Mouse (Mus musculus) neural tube, embryonic 15.5 days (tissue): ENCODE results near the gene Cenpb. TPM values are rescaled to one million over a fixed set of nuclear protein-coding genes. Genes with fewer than 3 reads are reported as not detected.

Experiments
- ATAC-seq: fragments of 200-750 bp; cut with Nextera tagmentation; 2 replicates; pipeline ENCODE4 v1.8.0; 2017; ENCODE audit warnings: mild to moderate bottlenecking, moderate TSS enrichment, moderate library complexity; ENCODE audit not compliant: low FRiP score
- H3K27ac ChIP-seq: fragments of 300-500 bp; sonication (generic); replicated peaks from 2 replicates; pipeline ENCODE4 v1.5.1; 2015; ENCODE audit warnings: mild to moderate bottlenecking, inconsistent platforms
- H3K27me3 ChIP-seq: fragments of 300-500 bp; sonication (generic); replicated peaks from 2 replicates; pipeline ENCODE4 v1.6.1; 2015; ENCODE audit warnings: inconsistent platforms
- H3K36me3 ChIP-seq: fragments of 300-500 bp; sonication (generic); 2 replicates; pipeline ENCODE4 v1.6.1; 2015; ENCODE audit warnings: inconsistent platforms
- H3K4me1 ChIP-seq: fragments of 300-500 bp; sonication (generic); 2 replicates; pipeline ENCODE4 v1.6.1; 2015; ENCODE audit warnings: inconsistent platforms
- H3K4me2 ChIP-seq: fragments of 300-500 bp; sonication (generic); 2 replicates; pipeline ENCODE4 v1.6.1; 2015; ENCODE audit warnings: inconsistent platforms, mild to moderate bottlenecking, moderate library complexity
- H3K4me3 ChIP-seq: fragments of 300-500 bp; sonication (generic); replicated peaks from 2 replicates; pipeline ENCODE4 v1.5.1; 2015; ENCODE audit warnings: mild to moderate bottlenecking, inconsistent platforms
- H3K9ac ChIP-seq: fragments of 300-500 bp; sonication (generic); replicated peaks from 2 replicates; pipeline ENCODE4 v1.6.1; 2015; ENCODE audit warnings: mild to moderate bottlenecking, inconsistent platforms
- H3K9me3 ChIP-seq: fragments of 300-500 bp; sonication (generic); replicated peaks from 2 replicates; pipeline ENCODE4 v1.6.1; 2016; ENCODE audit warnings: inconsistent platforms
- WGBS: fragments of 180-500 bp; shearing (Covaris S2); methylation state at CpG from one replicate; pipeline ENCODE4 v1.1.7; 2015; ENCODE audit warnings: mixed read lengths; 5-methylcytosine and 5-hydroxymethylcytosine counted together
- polyA plus RNA-seq: library from polyadenylated mRNA; unstranded; fragments of >200 nt; fragmentation: Nextera tagmentation; extraction: Ambion mirVana; gene quantifications from 2 replicates; pipeline ENCODE4 v1.2.1, GENCODE M21; 2015

Cenpb gene
- polyA plus RNA-seq, 1 experiment from 2014 or later, result 12.6 TPM

DNA sequence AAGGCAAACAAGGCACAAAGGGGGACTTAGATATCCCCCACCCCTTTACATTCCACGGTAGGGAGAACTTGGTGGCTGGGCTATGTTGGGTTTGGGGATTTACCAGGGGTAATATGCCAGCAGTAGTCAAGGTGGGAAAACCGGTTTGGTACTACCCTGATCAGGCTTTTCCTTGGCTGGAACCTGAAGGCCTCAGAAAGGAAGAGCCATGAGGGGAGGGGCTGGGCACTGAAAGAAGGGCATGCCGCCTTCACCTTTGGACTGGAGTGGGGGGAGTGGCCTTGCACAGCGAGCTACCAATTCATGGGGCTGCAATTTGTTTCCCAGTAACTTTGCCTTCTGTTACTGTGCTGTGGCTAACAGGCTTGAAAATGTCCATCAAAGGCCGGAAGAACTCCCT is 3.4 kb downstream of the Cenpb start:
- Histone ChIP-seq H3K9ac (no peak overlapping the region), H3K4me2 (peak overlapping the region; percentile 98), H3K27ac (no peak overlapping the region), H3K4me3 (no peak overlapping the region), H3K4me1 (peaks cover 63% of the 10 kb centered on the region), H3K27me3 (peaks cover 21% of the 10 kb centered on the region), H3K36me3 (peaks cover 5% of the 10 kb centered on the region; the same call in 1 of the 2 replicates), H3K9me3 (no peaks in the 10 kb centered on the region)
- WGBS, result 57% methylated on average over 5 of the region's 5 CpGs
- no peak for ATAC-seq

DNA sequence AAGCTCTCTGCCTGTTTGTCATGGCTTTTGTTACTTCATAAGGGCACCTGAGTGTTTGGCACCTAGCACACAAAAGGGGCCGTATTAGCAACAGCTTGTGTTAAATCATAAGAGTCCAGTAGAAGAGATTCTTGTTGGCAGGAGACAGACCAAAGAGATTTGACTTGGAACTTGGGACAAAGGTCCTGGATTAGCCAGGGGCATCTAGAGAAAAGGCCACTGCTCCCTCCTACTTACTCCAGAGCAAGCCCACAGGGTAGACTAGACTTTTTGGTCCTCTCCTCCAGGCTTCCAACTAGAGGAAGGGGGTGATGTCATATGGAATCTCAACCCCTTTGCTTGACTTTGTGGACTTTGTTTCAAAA is 3.9 kb downstream of the Cenpb start:
- Histone ChIP-seq H3K27ac (no peak overlapping the region), H3K9me3 (no peaks in the 10 kb centered on the region), H3K27me3 (peaks cover 26% of the 10 kb centered on the region), H3K4me2 (no peak overlapping the region), H3K4me1 (peaks cover 68% of the 10 kb centered on the region), H3K4me3 (no peak overlapping the region), H3K9ac (no peak overlapping the region), H3K36me3 (peaks cover 5% of the 10 kb centered on the region; the same call in 1 of the 2 replicates)
- ATAC-seq, result no peak
- WGBS, result 86% methylated on average over 1 of the region's 1 CpGs

DNA sequence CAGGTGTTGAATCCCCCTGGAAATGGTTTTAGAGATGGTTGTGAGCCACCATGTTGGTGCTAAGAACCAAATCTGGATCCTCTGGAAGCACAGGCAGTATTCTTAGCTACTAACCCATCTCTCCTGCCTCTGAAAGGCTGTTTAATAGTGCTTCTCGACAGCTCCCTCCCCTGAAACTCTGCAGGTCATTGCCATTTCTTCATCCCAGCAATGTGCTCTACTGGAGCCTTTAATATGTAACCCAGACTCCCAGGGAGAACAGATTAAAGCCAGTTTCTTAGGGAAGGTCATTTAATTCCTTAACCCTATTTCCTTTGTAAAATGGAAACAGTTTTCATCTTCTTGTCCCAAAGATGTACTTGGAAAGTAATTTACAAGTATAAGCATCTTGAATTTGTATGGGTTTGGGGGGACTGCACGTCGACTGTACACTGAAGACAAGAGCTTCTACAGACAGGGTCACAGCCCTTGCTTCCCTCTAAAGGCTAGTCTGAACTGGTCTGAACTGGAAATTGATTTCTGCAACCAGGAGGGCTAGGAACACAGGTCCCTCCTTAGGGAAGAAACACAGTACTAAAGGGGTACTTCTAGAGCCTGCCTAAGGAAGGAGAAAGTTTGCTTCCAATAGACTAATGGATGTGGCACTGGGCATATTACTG is 4.5 kb downstream of the Cenpb start:
- Histone ChIP-seq H3K4me2 (peak overlapping the region; percentile 85; the same call in 1 of the 2 replicates), H3K27ac (no peak overlapping the region), H3K9ac (no peak overlapping the region), H3K4me3 (no peak overlapping the region), H3K36me3 (peaks cover 5% of the 10 kb centered on the region; the same call in 1 of the 2 replicates), H3K9me3 (no peaks in the 10 kb centered on the region), H3K27me3 (peaks cover 31% of the 10 kb centered on the region), H3K4me1 (peaks cover 70% of the 10 kb centered on the region)
- WGBS, result 65% methylated on average over 3 of the region's 3 CpGs
- no peak for ATAC-seq

DNA sequence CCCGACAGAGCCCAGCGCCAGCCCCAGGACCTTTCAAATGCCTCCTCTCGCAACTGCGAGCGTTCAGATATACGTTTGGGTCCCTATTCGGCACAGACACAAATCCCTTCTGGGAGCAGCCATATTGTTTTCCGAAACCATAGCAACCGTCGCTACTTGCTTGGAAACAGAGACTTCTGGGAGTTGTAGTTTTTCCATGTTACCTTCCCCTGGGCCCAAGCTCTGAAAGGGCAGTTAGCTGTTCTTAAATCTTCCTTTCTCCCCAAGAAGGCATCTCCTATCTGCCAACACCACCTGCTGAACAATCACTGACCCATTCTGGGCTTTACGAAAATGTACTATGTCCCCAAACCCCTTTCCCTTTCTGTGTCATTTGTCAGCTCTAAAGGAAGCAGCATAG is 5.2 kb downstream of the Cenpb start:
- 6% methylated on average over 11 of the region's 11 CpGs for WGBS

DNA sequence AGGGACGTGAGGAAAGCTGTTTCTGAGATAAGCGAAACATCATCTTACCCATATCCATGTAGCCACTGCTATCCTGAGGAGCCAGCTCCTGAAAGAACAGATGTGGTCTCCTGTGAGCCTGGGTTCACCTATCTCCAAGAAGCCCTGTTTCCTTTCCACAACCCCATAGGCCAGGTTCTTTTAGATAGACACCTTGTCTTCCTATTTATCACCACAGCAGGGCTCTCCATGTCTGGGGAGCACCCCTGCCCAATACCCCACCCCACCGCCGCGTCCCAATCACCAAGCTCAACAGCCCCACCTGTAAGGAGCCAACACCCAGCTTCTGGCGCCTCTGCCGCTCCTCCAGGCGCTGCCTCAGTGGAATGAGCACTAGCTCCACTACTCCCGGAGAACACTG is 7.5 kb downstream of the Cenpb start:
- peaks cover 3% of the 10 kb centered on the region; the same call in 1 of the 2 replicates for H3K36me3 ChIP-seq
- 59% methylated on average over 9 of the region's 9 CpGs for WGBS
- peaks cover 50% of the 10 kb centered on the region for H3K4me1 ChIP-seq
- no peaks in the 10 kb centered on the region for H3K9me3 ChIP-seq
- ATAC-seq, result no peak
- H3K9ac ChIP-seq, result no peak overlapping the region
- H3K4me2 ChIP-seq, result no peak overlapping the region
- no peak overlapping the region for H3K4me3 ChIP-seq
- peaks cover 33% of the 10 kb centered on the region for H3K27me3 ChIP-seq
- no peak overlapping the region for H3K27ac ChIP-seq

More for the DNA sequence above, 5.2 kb downstream of the Cenpb start:
- H3K27me3 ChIP-seq, result peaks cover 33% of the 10 kb centered on the region
- peaks cover 5% of the 10 kb centered on the region; the same call in 1 of the 2 replicates for H3K36me3 ChIP-seq
- no peak overlapping the region for H3K27ac ChIP-seq
- peaks cover 70% of the 10 kb centered on the region for H3K4me1 ChIP-seq
- no peaks in the 10 kb centered on the region for H3K9me3 ChIP-seq
- H3K4me3 ChIP-seq, result peak overlapping the region; percentile 44
- peak overlapping the region; percentile 85 for H3K4me2 ChIP-seq
- H3K9ac ChIP-seq, result peak overlapping the region; percentile 47
- peak; percentile 64 for ATAC-seq

DNA sequence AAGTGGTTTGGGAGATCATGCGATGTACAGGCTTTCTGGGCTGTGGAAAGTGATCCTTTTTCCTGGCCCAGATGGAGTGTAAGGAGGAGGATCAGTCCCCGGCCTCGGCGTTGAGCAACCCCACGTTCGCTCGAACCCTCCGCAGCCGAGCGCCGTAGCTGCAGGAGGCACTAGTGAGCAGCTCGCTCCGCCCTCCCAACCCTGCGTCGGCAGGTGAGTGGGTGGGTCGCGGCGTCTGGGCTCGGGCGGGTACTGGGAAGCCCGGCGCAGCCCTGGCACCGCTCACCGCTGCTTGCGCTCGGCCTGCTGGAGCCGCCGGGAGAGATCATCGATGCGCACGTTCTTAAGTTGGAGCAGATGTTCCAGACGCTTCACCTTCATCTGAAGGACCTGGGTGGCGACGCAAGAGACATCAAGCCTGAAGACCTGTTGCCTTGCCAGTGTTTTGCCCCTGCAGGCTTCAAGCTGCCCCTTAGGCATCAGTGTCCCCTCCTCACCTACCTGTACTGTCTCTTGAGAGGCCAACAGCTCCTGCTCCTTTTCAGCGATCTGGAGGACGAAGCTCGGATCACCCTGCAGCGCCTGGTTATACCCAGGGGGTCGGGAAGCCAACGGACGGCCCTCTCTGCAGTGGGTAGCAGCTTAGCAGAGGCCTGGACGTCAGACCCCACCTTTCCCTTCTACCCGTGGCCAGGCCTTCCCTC is 8.3 kb downstream of the Cenpb start:
- Histone ChIP-seq H3K36me3 (no peaks in the 10 kb centered on the region; the same call in 1 of the 2 replicates), H3K4me3 (peak overlapping the region; percentile 14), H3K9me3 (no peaks in the 10 kb centered on the region), H3K27ac (no peak overlapping the region), H3K4me1 (peaks cover 42% of the 10 kb centered on the region), H3K4me2 (peak overlapping the region; percentile 48), H3K27me3 (peaks cover 33% of the 10 kb centered on the region), H3K9ac (no peak overlapping the region)
- WGBS, result 10% methylated on average over 43 of the region's 43 CpGs
- no peak for ATAC-seq

DNA sequence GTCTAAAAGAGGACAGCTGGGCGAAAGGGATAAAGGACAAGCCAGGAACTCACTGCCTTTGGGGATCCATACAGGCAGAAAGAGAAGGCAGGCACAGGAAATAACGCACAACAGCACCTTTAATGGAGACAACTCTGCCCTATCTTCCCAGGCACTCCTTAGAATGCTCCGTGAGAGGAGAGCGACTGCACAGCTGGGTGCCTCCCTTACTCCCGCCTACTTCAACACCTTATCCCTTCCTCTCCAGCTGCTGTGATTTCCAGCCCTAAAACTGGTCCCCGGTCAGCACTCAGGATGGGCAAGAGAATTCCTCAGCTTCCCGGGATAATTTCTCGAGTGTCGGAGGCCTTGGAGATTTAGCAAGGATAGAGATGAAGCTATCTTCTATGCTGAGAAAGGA is 8.9 kb downstream of the Cenpb start:
- Histone ChIP-seq H3K4me1 (peaks cover 36% of the 10 kb centered on the region), H3K4me3 (peak overlapping the region; percentile 14; the same call in 1 of the 2 replicates), H3K9me3 (no peaks in the 10 kb centered on the region), H3K27me3 (peaks cover 33% of the 10 kb centered on the region), H3K4me2 (peak overlapping the region; percentile 48; the same call in 1 of the 2 replicates), H3K9ac (no peak overlapping the region), H3K27ac (no peak overlapping the region), H3K36me3 (no peaks in the 10 kb centered on the region; the same call in 1 of the 2 replicates)
- 22% methylated on average over 9 of the region's 9 CpGs for WGBS
- no peak for ATAC-seq

DNA sequence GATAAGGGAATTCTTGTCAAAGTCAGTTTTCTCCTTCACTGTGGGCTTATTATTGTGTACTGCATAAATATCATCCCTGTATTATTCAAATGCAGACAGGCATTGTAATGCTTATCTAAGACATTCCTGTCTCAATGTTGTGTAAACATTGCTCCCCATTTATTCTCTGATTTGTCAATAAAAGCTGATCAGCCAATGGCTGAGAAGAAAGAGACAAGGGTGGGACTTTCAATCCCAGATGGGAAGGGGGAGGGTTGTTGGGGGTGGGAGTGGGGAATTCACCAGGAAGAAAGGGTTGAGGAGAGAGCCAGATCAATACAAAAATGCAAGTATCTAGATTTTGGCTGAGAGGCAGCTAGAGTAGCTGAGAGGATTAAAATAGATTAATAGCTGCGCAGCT is 11.0 kb downstream of the Cenpb start:
- no peak overlapping the region for H3K27ac ChIP-seq
- ATAC-seq, result no peak
- H3K4me2 ChIP-seq, result no peak overlapping the region
- H3K9ac ChIP-seq, result no peak overlapping the region
- H3K4me1 ChIP-seq, result peaks cover 17% of the 10 kb centered on the region
- H3K36me3 ChIP-seq, result no peaks in the 10 kb centered on the region; the same call in 1 of the 2 replicates
- no peaks in the 10 kb centered on the region; the same call in 1 of the 2 replicates for H3K9me3 ChIP-seq
- peaks cover 33% of the 10 kb centered on the region for H3K27me3 ChIP-seq
- 62% methylated on average over 1 of the region's 1 CpGs for WGBS
- no peak overlapping the region for H3K4me3 ChIP-seq

DNA sequence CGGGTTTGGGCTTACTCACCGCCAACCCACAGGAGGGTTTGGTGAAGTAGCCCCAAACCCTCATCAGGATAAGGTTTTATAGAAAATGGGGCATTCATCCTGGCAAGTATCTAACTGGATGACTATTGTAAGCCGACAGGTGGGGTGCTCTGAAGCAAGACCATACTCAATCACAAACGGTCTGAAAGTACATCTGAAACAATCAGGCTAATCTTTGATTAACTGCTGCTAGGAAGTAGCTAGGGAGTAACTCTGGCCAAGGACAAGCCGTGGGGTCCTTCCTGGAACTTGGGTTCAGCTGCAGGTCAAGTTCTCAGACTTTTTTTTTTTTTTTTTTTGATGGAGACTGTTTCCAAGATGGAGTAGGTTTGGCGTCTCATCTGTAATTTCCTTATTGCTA is 11.9 kb downstream of the Cenpb start:
- Histone ChIP-seq H3K4me3 (no peak overlapping the region), H3K27me3 (peaks cover 27% of the 10 kb centered on the region), H3K36me3 (no peaks in the 10 kb centered on the region; the same call in 1 of the 2 replicates), H3K27ac (no peak overlapping the region), H3K9me3 (no peaks in the 10 kb centered on the region; the same call in 1 of the 2 replicates), H3K4me2 (no peak overlapping the region), H3K4me1 (peaks cover 11% of the 10 kb centered on the region), H3K9ac (no peak overlapping the region)
- 85% methylated on average over 6 of the region's 6 CpGs for WGBS
- no peak for ATAC-seq

DNA sequence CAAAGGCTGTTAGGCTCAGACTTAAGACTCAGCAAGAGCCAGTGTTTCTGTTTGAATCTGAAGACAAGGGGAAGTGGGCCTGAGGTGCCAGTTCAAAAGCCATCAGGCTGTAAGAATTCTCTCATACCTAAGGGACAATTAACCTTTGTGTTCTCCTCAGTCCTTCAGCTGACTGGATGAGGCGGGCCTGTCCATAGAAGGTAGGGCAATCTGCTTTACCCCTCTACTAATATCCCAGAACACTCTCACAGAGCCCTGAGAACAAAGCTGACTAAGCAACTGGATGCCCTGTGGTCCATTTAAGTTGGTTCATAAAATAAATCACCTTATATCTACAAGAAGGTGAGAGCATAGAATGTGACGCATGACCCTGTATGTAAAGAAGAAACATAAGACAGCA is 13.7 kb downstream of the Cenpb start:
- no peaks in the 10 kb centered on the region for H3K36me3 ChIP-seq
- no peak overlapping the region for H3K27ac ChIP-seq
- peaks cover 6% of the 10 kb centered on the region for H3K4me1 ChIP-seq
- H3K4me2 ChIP-seq, result no peak overlapping the region
- peaks cover 9% of the 10 kb centered on the region; the same call in 1 of the 2 replicates for H3K27me3 ChIP-seq
- H3K4me3 ChIP-seq, result no peak overlapping the region
- no peaks in the 10 kb centered on the region; the same call in 1 of the 2 replicates for H3K9me3 ChIP-seq
- ATAC-seq, result no peak
- 70% methylated on average over 2 of the region's 2 CpGs for WGBS
- no peak overlapping the region for H3K9ac ChIP-seq

DNA sequence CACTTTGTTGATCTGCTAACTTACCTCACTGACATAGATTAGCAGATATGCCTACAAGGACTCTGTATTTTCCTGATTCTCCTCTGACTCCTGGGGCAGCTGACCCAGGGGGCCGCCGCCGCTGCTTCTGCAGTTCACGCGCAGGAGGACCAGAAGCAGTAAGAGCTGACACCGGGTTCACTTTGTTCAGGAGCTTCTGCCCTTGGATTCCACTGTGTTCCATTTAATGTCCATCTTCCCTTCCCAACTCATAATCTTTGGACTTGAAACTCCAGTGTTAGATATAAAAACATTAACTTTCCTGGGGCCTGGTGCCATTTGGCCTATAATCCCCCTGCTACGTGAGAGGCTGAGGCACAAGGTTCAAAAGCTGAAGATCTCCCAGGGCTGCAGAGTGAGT is 15.9 kb downstream of the Cenpb start:
- H3K4me3 ChIP-seq, result no peak overlapping the region
- no peak overlapping the region for H3K9ac ChIP-seq
- no peaks in the 10 kb centered on the region for H3K27me3 ChIP-seq
- peaks cover 13% of the 10 kb centered on the region for H3K4me1 ChIP-seq
- no peak for ATAC-seq
- no peaks in the 10 kb centered on the region for H3K36me3 ChIP-seq
- H3K4me2 ChIP-seq, result no peak overlapping the region
- WGBS, result 81% methylated on average over 7 of the region's 7 CpGs
- no peaks in the 10 kb centered on the region; the same call in 1 of the 2 replicates for H3K9me3 ChIP-seq
- H3K27ac ChIP-seq, result no peak overlapping the region

DNA sequence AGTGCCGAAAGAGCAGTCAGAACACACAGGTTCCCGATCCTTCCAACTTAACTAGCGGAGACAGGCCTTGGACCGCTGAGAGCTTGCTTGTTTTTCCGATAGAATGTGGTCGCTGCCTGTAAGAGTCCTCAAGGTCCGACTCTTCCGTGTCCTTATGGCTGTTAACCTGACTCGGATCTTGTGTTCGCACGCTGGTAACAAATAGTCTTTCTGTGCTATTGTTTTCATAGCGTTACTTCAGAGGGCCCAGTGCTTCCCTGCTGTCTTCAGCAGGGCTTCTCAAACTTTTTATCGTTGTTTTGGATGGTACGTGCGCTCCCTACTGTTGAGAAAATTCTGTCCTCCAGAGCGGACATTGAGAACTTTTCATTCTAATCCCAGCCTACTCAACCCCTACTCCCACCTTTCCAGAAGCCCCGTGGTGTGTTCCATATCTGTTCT is 19.2 kb downstream of the Cenpb start:
- Histone ChIP-seq H3K9me3 (no peaks in the 10 kb centered on the region; the same call in 1 of the 2 replicates), H3K9ac (peak overlapping the region; percentile 73), H3K4me1 (peaks cover 39% of the 10 kb centered on the region), H3K27ac (peak overlapping the region; percentile 93), H3K4me2 (peak overlapping the region; percentile 83), H3K27me3 (no peaks in the 10 kb centered on the region), H3K4me3 (peak overlapping the region; percentile 85), H3K36me3 (no peaks in the 10 kb centered on the region)
- peak; percentile 3 for ATAC-seq
- WGBS, result 1% methylated on average over 17 of the region's 17 CpGs
